Mouse (Mus musculus) adrenal gland, adult 18-20 months (tissue): ENCODE results near the gene Mfap5. TPM values are rescaled to one million over a fixed set of nuclear protein-coding genes. Genes with fewer than 3 reads are reported as not detected.
"Not testable (repeated sequence)": the region's sequence is repeated elsewhere in the genome, so short reads cannot be mapped to it uniquely, and the experiment has no call there.

Experiments used
- DNase-seq, 2 experiments: peaks; one replicate each; pipeline ENCODE4 v3.0.0; 2021 to 2022; ENCODE audit warnings: low spot score in 2 of 2
- long read RNA-seq, 2 experiments: library from polyadenylated mRNA; stranded (forward); transcript quantifications; one replicate each; pipeline ENCODE4 v2.0.0; 2021
- total RNA-seq, 2 experiments: library from RNA; stranded (reverse); gene quantifications; 1 replicate in 1 of 2; 2 replicates in 1 of 2; pipeline ENCODE4 v1.2.3; 2021

Mfap5 gene
- 10 to 100 TPM in 1 of 2 experiments, 1 to 10 TPM in 1; 8.4 to 33.6 TPM for total RNA-seq
- long read RNA-seq, experiment 1, transcript Mfap5-207 (10 exons, 1,506 nt) = major isoform, 10 of 11 reads
- long read RNA-seq, experiment 1, partial matches to known transcripts = 0 of 11 reads
- long read RNA-seq, experiment 1, other reads (novel, unspliced or antisense) = 1 of 11 reads
- long read RNA-seq, experiment 2, transcript Mfap5-207 (10 exons, 1,506 nt) = major isoform, 11 of 14 reads
- long read RNA-seq, experiment 2, partial matches to known transcripts = 1 of 14 reads
- long read RNA-seq, experiment 2, other reads (novel, unspliced or antisense) = 0 of 14 reads

- DNase-seq = no peak
Measured at GRCm38 (mm10) chr6:122505545-122505944, at the start of gene Mfap5. Mfap5 (plus strand) TSS chr6:122505845.

- no peak for DNase-seq
Measured at GRCm38 (mm10) chr6:122458946-122459693, 46.5 kb upstream of the Mfap5 start.

GRCm38 (mm10) chr6:122466092-122466713 is 39.4 kb upstream of the Mfap5 start:
- no peak for DNase-seq

GRCm38 (mm10) chr6:122469030-122469640 is 36.5 kb upstream of the Mfap5 start:
- DNase-seq = no peak

- DNase-seq = no peak
Measured at GRCm38 (mm10) chr6:122470240-122470639, 35.4 kb upstream of the Mfap5 start.

- not testable (repeated sequence) for DNase-seq
Measured at GRCm38 (mm10) chr6:122471461-122471860, 34.2 kb upstream of the Mfap5 start.

GRCm38 (mm10) chr6:122478062-122478461 is 27.6 kb upstream of the Mfap5 start:
- no peak for DNase-seq

GRCm38 (mm10) chr6:122485401-122486296 is 20.0 kb upstream of the Mfap5 start:
- DNase-seq = no peak

GRCm38 (mm10) chr6:122486297-122487117 is 19.1 kb upstream of the Mfap5 start:
- no peak for DNase-seq

- no peak for DNase-seq
Measured at GRCm38 (mm10) chr6:122490929-122491512, 14.6 kb upstream of the Mfap5 start.

- peak; percentile 61 to 63 for DNase-seq
Measured at GRCm38 (mm10) chr6:122491557-122491956, 14.1 kb upstream of the Mfap5 start.

- no peak for DNase-seq
Measured at GRCm38 (mm10) chr6:122492479-122492878, 13.2 kb upstream of the Mfap5 start.

- no peak for DNase-seq
Measured at GRCm38 (mm10) chr6:122493799-122494472, 11.7 kb upstream of the Mfap5 start.

- no peak for DNase-seq
Measured at GRCm38 (mm10) chr6:122495082-122495881, 10.4 kb upstream of the Mfap5 start.

- no peak for DNase-seq
Measured at GRCm38 (mm10) chr6:122496501-122496900, 9.1 kb upstream of the Mfap5 start.

- no peak for DNase-seq
Measured at GRCm38 (mm10) chr6:122498661-122499060, 7.0 kb upstream of the Mfap5 start, which contains the start of gene Rimklb. Rimklb (minus strand) TSS chr6:122498761.

- no peak for DNase-seq
Measured at GRCm38 (mm10) chr6:122505041-122505440, 604 bp upstream of the Mfap5 start.

- no peak for DNase-seq
Measured at GRCm38 (mm10) chr6:122508494-122508893, 2.8 kb downstream of the Mfap5 start.
